Mouse (Mus musculus) erythroblast, embryonic 14.5 days (primary cell): ENCODE data around the gene Ksr1.

ENCODE experiments used
- GATA1 ChIP-seq: IDR thresholded peaks from 2 replicates; pipeline ENCODE4 v1.6.1; 2012; ENCODE audit warnings: low read length, inconsistent platforms, mixed read lengths
- TAL1 ChIP-seq: IDR thresholded peaks from 3 replicates; pipeline ENCODE4 v1.6.1; 2012; ENCODE audit warnings: low read length, inconsistent platforms, mixed read lengths

- TF ChIP-seq TAL1 (no peak), GATA1 (no peak)
Observed at GRCm38 (mm10) chr11:79185683-79186082, 39.5 kb upstream of the Ksr1 start.
